ENCODE assay signal across 10 mouse cellular contexts in genomic region chr9:53264387-53264786, GRCm38 (mm10). TPM values are rescaled to one million over a fixed set of nuclear protein-coding genes. Genes with fewer than 3 reads are reported as not detected.
A peak's percentile ranks its signal among the peaks of the same experiment; 100 is the strongest.
DNase-seq lines count a peak whose midpoint lies in the region; ATAC-seq and TF ChIP-seq lines count a peak whose summit lies in the region.
"Had no signal": no experiment of that assay in that cellular context is flagged by ENCODE, and none has a peak within 500 bp of the region (broad histone marks: within the 10 kb centered on the region; RNA-seq: fewer than 3 reads in every experiment).

No protein-coding gene starts in this region.

- no peak overlapping the region for H3K9ac ChIP-seq in heart, postnatal 0 days (replicated peaks; ENCODE audit: low read depth, low read length)
- no peak overlapping the region; the same call in 1 of the 2 replicates for H3K9ac ChIP-seq in ES-E14 (ENCODE audit: insufficient read depth, low read depth, low read length, poor library complexity, severe bottlenecking)
- H3K9ac ChIP-seq in lung, embryonic 15.5 days: no peak overlapping the region
- H3K9ac ChIP-seq: embryonic facial prominence, embryonic 15.5 days had no signal

- no peak overlapping the region for H3K27ac ChIP-seq in heart, postnatal 0 days (ENCODE audit: low read depth)
- no peak overlapping the region for H3K27ac ChIP-seq in ES-E14 (ENCODE audit: insufficient read depth, low read depth, low read length, poor library complexity, severe bottlenecking)
- H3K27ac ChIP-seq in lung, embryonic 15.5 days: peak overlapping the region; percentile 54
- H3K27ac ChIP-seq: embryonic facial prominence, embryonic 15.5 days had no signal

- no peaks in the 10 kb centered on the region for H3K36me3 ChIP-seq in heart, postnatal 0 days (replicated peaks; ENCODE audit: control insufficient read depth, insufficient read depth, low read length)
- H3K36me3 ChIP-seq in ES-E14 (ENCODE audit: control insufficient read depth, insufficient read depth, low read length, poor library complexity, severe bottlenecking): no peaks in the 10 kb centered on the region
- H3K36me3 ChIP-seq in lung, embryonic 15.5 days: no peaks in the 10 kb centered on the region
- H3K36me3 ChIP-seq: embryonic facial prominence, embryonic 15.5 days had no signal

- H3K4me2 ChIP-seq in heart, postnatal 0 days (ENCODE audit: low read depth, low read length): no peak overlapping the region
- H3K4me2 ChIP-seq in lung, embryonic 15.5 days: no peak overlapping the region
- H3K4me2 ChIP-seq: embryonic facial prominence, embryonic 15.5 days had no signal

- H3K9me3 ChIP-seq in heart, postnatal 0 days (replicated peaks; ENCODE audit: control insufficient read depth, low read length): no peaks in the 10 kb centered on the region
- H3K9me3 ChIP-seq in ES-E14 (ENCODE audit: control insufficient read depth, insufficient read depth, low read depth, low read length): no peaks in the 10 kb centered on the region
- H3K9me3 ChIP-seq in lung, embryonic 15.5 days: no peaks in the 10 kb centered on the region
- H3K9me3 ChIP-seq: embryonic facial prominence, embryonic 15.5 days had no signal

- no peak for TF ChIP-seq CTCF in heart, postnatal 0 days (IDR thresholded peaks at IDR 0.05; ENCODE audit: low read depth)
- no peak for TF ChIP-seq CTCF in brain, embryonic 14.5 days (IDR thresholded peaks at IDR 0.05; ENCODE audit: borderline replicate concordance, extremely low read depth, insufficient read depth, insufficient read length)

- DNase-seq in heart, postnatal 0 days (ENCODE audit: low spot score): peak; percentile 67
- no peak for DNase-seq in heart, adult 9 months (ENCODE audit: low spot score in 2 of 2)
- DNase-seq in ES-E14 (ENCODE audit: low read depth, low spot score): peak; percentile 9
- DNase-seq in brain, embryonic 14.5 days (ENCODE audit: low read depth): peak; percentile 31
- DNase-seq in gastrocnemius, adult 18-20 months (ENCODE audit: low spot score): no peak
- DNase-seq: cerebellum, adult 9-11 months had no signal

- TF ChIP-seq POLR2A in brain, embryonic 14.5 days (IDR thresholded peaks at IDR 0.05; ENCODE audit: borderline replicate concordance, extremely low read depth, insufficient read depth, insufficient read length, poor library complexity, severe bottlenecking): no peak

- WGBS in heart, postnatal 0 days: 42% methylated on average over 4 of the region's 4 CpGs
- 43% methylated on average over 4 of the region's 4 CpGs for WGBS in lung, embryonic 15.5 days

- no peak for TF ChIP-seq EP300 in heart, postnatal 0 days (IDR thresholded peaks at IDR 0.05; ENCODE audit: low read depth)

- peaks cover 6% of the 10 kb centered on the region; the same call in 1 of the 2 replicates for H3K4me1 ChIP-seq in heart, postnatal 0 days (ENCODE audit: control insufficient read depth, insufficient read depth)
- H3K4me1 ChIP-seq in ES-E14 (ENCODE audit: control insufficient read depth in 2 of 2, insufficient read depth in 2 of 2, low read length in 2 of 2, poor library complexity in 1 of 2): peaks cover 0 to 19% of the 10 kb centered on the region in 2 experiments; a peak in 2 of 4 replicates
- H3K4me1 ChIP-seq in lung, embryonic 15.5 days: peaks cover 16% of the 10 kb centered on the region

- no peaks in the 10 kb centered on the region for H3K27me3 ChIP-seq in heart, postnatal 0 days (ENCODE audit: control insufficient read depth, insufficient read depth, low read length)
- H3K27me3 ChIP-seq in lung, embryonic 15.5 days: no peaks in the 10 kb centered on the region
- H3K27me3 ChIP-seq: embryonic facial prominence, embryonic 15.5 days had no signal

- no peak overlapping the region for H3K4me3 ChIP-seq in heart, postnatal 0 days (ENCODE audit: low read depth, low read length)
- no peak overlapping the region for H3K4me3 ChIP-seq in ES-E14 (ENCODE audit: insufficient read depth in 1 of 2, low read depth in 1 of 2, low read length in 2 of 2, poor library complexity in 1 of 2, severe bottlenecking in 1 of 2)
- H3K4me3 ChIP-seq in lung, embryonic 15.5 days: no peak overlapping the region
- H3K4me3 ChIP-seq: embryonic facial prominence, embryonic 15.5 days had no signal

- in situ Hi-C loops in ES-E14 (cut with MboI; ENCODE audit: low sequenced_read_pairs in 2 of 2, unreplicated experiment in 2 of 2): loop anchor here in 1 of 2 experiments (25.0 kb wide), 1 partner anchor 123 kb away; the partner anchor contains the start of gene Kdelc2

- ATAC-seq in heart, postnatal 0 days (ENCODE audit: insufficient read depth, low read depth): no peak; the same call in 1 of the 2 replicates
- ATAC-seq in lung, embryonic 15.5 days (ENCODE audit: borderline replicate concordance, extremely low read depth, low FRiP score, low TSS enrichment): no peak
- ATAC-seq in activated CD4-positive, CD25-positive, alpha-beta regulatory T cell, adult 4 months: no peak

TF ChIP-seq in ES-E14, 5 proteins besides CTCF, POLR2A, EP300 and RAD21:
- peak; percentile 37; the same call in 1 of the 2 replicates for TF ChIP-seq CHD2 (IDR thresholded peaks at IDR 0.05; ENCODE audit: low read depth, low read length)
- TF ChIP-seq ZNF384 (IDR thresholded peaks at IDR 0.05; ENCODE audit: low read depth, low read length): no peak

RNA-seq across cellular contexts. Expression of gene Ddx10, which starts 16.5 kb away (rescaled TPM):
- total RNA-seq in heart, postnatal 0 days (2014; rRNA removed; ENCODE audit: low replicate concordance): 2.4 and 4.8 TPM in 2 replicates
- polyA plus RNA-seq in heart, postnatal 0 days (2015; fragmentation: Nextera tagmentation; extraction: Ambion mirVana): 10.8 and 11.9 TPM in 2 replicates
- total RNA-seq in ES-E14 (2012; rRNA removed): 32.0 and 46.7 TPM in 2 replicates
- polyA plus RNA-seq in brain, embryonic 14.5 days (2012; rRNA removed): 10.0 and 12.8 TPM in 2 replicates
- polyA plus RNA-seq in lung, embryonic 15.5 days (2015; fragmentation: Nextera tagmentation; extraction: Ambion mirVana): 26.1 and 29.1 TPM in 2 replicates
- polyA plus RNA-seq in activated CD4-positive, CD25-positive, alpha-beta regulatory T cell, adult 4 months (2017; shearing (Covaris generic)): 10 to 100 TPM; 48.0 to 52.7 TPM
- 10 to 100 TPM; 10.5 to 11.3 TPM for total RNA-seq in gastrocnemius, adult 18-20 months (2021)

RNA-seq across cellular contexts. Expression of gene Exph5, which starts 37.1 kb away (rescaled TPM):
- 0.27 and 0.57 TPM in 2 replicates for total RNA-seq in heart, postnatal 0 days (2014; rRNA removed; ENCODE audit: low replicate concordance)
- polyA plus RNA-seq in heart, postnatal 0 days (2015; fragmentation: Nextera tagmentation; extraction: Ambion mirVana): 0.07 and 0.11 TPM in 2 replicates
- 0.21 and 0.27 TPM in 2 replicates for total RNA-seq in ES-E14 (2012; rRNA removed)
- 0.08 and 0.23 TPM in 2 replicates for polyA plus RNA-seq in brain, embryonic 14.5 days (2012; rRNA removed)
- polyA plus RNA-seq in lung, embryonic 15.5 days (2015; fragmentation: Nextera tagmentation; extraction: Ambion mirVana): 5.8 and 7.0 TPM in 2 replicates
- polyA plus RNA-seq in activated CD4-positive, CD25-positive, alpha-beta regulatory T cell, adult 4 months (2017; shearing (Covaris generic)): under 1 TPM; 0.17 to 0.37 TPM
- total RNA-seq in gastrocnemius, adult 18-20 months (2021): 1 to 10 TPM; 1.6 to 3.4 TPM
- total RNA-seq: monocyte, adult 5-6 weeks had no signal

Comparison
In these comparisons a context has a peak if more than half of its experiments do, and no peak if none do; other contexts are left out.
1. DNase-seq: peak in heart, postnatal 0 days (single experiment), ES-E14 (single experiment) and brain, embryonic 14.5 days (single experiment); none in heart, adult 9 months (0 of 2) and gastrocnemius, adult 18-20 months (single experiment).